Mouse (Mus musculus): Measurements from ENCODE around the gene Vti1a. TPM values are rescaled to one million over a fixed set of nuclear protein-coding genes. Genes with fewer than 3 reads are reported as not detected.
A peak's percentile ranks its signal among the peaks of the same experiment; 100 is the strongest.

The Vti1a gene
- polyA plus RNA-seq, 1 experiment, result 22.6 TPM

DNA sequence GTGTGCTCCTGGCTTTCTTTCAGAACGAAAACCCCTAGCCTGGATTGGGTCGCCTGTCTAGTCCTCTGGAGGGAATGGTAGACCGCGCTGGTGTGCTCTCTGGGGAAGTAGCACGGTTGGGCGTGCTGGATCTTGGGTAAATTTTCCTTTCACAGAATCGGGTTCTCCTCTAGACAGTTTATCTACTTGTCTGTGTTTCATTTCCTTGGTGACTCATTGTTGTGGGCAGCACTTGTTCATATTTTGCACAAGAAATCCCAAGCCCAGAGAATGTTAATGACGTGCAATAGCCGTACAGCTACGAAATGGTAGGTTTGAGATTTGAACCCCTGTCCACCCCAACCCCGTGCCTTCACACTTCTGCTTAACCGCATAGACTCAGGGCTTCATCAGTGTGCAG, 145.9 kb downstream of the Vti1a start:
- H3K27ac ChIP-seq (ENCODE audit: insufficient read depth, low read length), result no peak overlapping the region
- no peak overlapping the region for H3K4me3 ChIP-seq (ENCODE audit: insufficient read depth, low read length)
- H3K4me1 ChIP-seq (ENCODE audit: control insufficient read depth, insufficient read depth, low read length), result no peaks in the 10 kb centered on the region; the same call in 1 of the 2 replicates
- TF ChIP-seq CTCF (IDR thresholded peaks at IDR 0.05; ENCODE audit: borderline replicate concordance, insufficient read depth, low read length) (no peak), POLR2A (IDR thresholded peaks at IDR 0.05; ENCODE audit: low read depth, low read length) (no peak)

GRCm38 (mm10) chr19:55463670-55464069, 147.6 kb downstream of the Vti1a start:
- TF ChIP-seq POLR2A (IDR thresholded peaks at IDR 0.05; ENCODE audit: low read depth, low read length) (no peak), CTCF (IDR thresholded peaks at IDR 0.05; ENCODE audit: borderline replicate concordance, insufficient read depth, low read length) (no peak)
- no peaks in the 10 kb centered on the region; the same call in 1 of the 2 replicates for H3K4me1 ChIP-seq (ENCODE audit: control insufficient read depth, insufficient read depth, low read length)
- H3K27ac ChIP-seq (ENCODE audit: insufficient read depth, low read length), result no peak overlapping the region
- H3K4me3 ChIP-seq (ENCODE audit: insufficient read depth, low read length), result no peak overlapping the region

GRCm38 (mm10) chr19:55469301-55470051, 153.4 kb downstream of the Vti1a start:
- no peak overlapping the region for H3K27ac ChIP-seq (ENCODE audit: insufficient read depth, low read length)
- no peak overlapping the region for H3K4me3 ChIP-seq (ENCODE audit: insufficient read depth, low read length)
- H3K4me1 ChIP-seq (ENCODE audit: control insufficient read depth, insufficient read depth, low read length), result no peaks in the 10 kb centered on the region
- TF ChIP-seq POLR2A (IDR thresholded peaks at IDR 0.05; ENCODE audit: low read depth, low read length), result no peak
- TF ChIP-seq CTCF (IDR thresholded peaks at IDR 0.05; ENCODE audit: borderline replicate concordance, insufficient read depth, low read length), result no peak

DNA sequence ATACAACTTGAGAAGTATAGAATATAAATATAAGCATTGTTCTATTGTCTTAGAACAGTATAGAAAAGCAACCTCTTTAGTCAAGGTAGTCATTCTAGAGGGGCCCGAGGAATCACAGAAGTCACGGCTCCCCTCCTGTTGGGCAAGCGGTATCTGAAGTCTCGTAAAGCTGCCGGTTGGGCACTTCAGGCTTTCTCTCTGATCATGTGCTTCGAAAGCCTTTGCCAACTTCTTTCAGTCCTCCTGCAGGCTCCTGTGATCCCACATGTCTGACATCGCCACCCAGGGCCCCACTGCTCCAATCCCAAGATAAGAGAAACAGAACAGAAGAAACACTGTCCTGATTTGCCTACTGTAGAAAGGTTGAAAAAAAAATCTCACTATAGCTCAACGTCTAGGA, 156.5 kb downstream of the Vti1a start:
- H3K27ac ChIP-seq (ENCODE audit: insufficient read depth, low read length), result no peak overlapping the region
- H3K4me3 ChIP-seq (ENCODE audit: insufficient read depth, low read length), result no peak overlapping the region
- H3K4me1 ChIP-seq (ENCODE audit: control insufficient read depth, insufficient read depth, low read length), result no peaks in the 10 kb centered on the region
- no peak for TF ChIP-seq POLR2A (IDR thresholded peaks at IDR 0.05; ENCODE audit: low read depth, low read length)

- no peaks in the 10 kb centered on the region for H3K4me1 ChIP-seq (ENCODE audit: control insufficient read depth, insufficient read depth, low read length)
- no peak for TF ChIP-seq CTCF (IDR thresholded peaks at IDR 0.05; ENCODE audit: borderline replicate concordance, insufficient read depth, low read length)
- no peak for TF ChIP-seq POLR2A (IDR thresholded peaks at IDR 0.05; ENCODE audit: low read depth, low read length)
- no peak overlapping the region for H3K27ac ChIP-seq (ENCODE audit: insufficient read depth, low read length)
- no peak overlapping the region for H3K4me3 ChIP-seq (ENCODE audit: insufficient read depth, low read length)
These were observed 158.1 kb downstream of the Vti1a start for GRCm38 (mm10) chr19:55474225-55474624.

- H3K27ac ChIP-seq (ENCODE audit: insufficient read depth, low read length), result no peak overlapping the region
- no peak overlapping the region for H3K4me3 ChIP-seq (ENCODE audit: insufficient read depth, low read length)
- H3K4me1 ChIP-seq (ENCODE audit: control insufficient read depth, insufficient read depth, low read length), result no peaks in the 10 kb centered on the region
- TF ChIP-seq CTCF (IDR thresholded peaks at IDR 0.05; ENCODE audit: borderline replicate concordance, insufficient read depth, low read length) (no peak), POLR2A (IDR thresholded peaks at IDR 0.05; ENCODE audit: low read depth, low read length) (no peak)
These were observed 164.4 kb downstream of the Vti1a start for GRCm38 (mm10) chr19:55480526-55480925.

DNA sequence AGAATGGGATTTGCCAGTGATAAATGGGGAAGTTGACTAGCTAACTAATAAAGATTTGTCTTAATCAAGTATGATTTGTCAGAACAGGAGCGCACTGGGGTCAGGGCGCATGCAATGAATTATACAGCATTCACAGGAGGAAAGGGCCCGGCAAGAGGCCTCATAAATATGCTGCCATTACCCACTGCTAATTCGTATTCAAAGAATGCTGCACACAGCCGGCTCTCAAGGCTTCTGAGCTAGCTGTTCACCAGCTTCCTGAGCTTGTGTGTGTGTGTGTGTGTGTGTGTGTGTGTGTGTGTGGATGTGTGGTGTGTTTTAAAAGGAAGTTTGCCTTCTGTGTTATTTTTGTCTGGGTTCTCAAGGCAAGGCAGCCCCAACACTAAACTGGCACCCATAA, 165.2 kb downstream of the Vti1a start:
- H3K4me3 ChIP-seq (ENCODE audit: insufficient read depth, low read length), result no peak overlapping the region
- no peak for TF ChIP-seq CTCF (IDR thresholded peaks at IDR 0.05; ENCODE audit: borderline replicate concordance, insufficient read depth, low read length)
- no peak for TF ChIP-seq POLR2A (IDR thresholded peaks at IDR 0.05; ENCODE audit: low read depth, low read length)
- H3K4me1 ChIP-seq (ENCODE audit: control insufficient read depth, insufficient read depth, low read length), result peaks cover under 1% of the 10 kb centered on the region; the same call in 1 of the 2 replicates
- H3K27ac ChIP-seq (ENCODE audit: insufficient read depth, low read length), result no peak overlapping the region

GRCm38 (mm10) chr19:55483526-55483925, 167.4 kb downstream of the Vti1a start:
- Histone ChIP-seq H3K4me3 (ENCODE audit: insufficient read depth, low read length) (no peak overlapping the region), H3K4me1 (ENCODE audit: control insufficient read depth, insufficient read depth, low read length) (peaks cover 6% of the 10 kb centered on the region), H3K27ac (ENCODE audit: insufficient read depth, low read length) (no peak overlapping the region)
- TF ChIP-seq POLR2A (IDR thresholded peaks at IDR 0.05; ENCODE audit: low read depth, low read length), result no peak
- TF ChIP-seq CTCF (IDR thresholded peaks at IDR 0.05; ENCODE audit: borderline replicate concordance, insufficient read depth, low read length), result no peak

DNA sequence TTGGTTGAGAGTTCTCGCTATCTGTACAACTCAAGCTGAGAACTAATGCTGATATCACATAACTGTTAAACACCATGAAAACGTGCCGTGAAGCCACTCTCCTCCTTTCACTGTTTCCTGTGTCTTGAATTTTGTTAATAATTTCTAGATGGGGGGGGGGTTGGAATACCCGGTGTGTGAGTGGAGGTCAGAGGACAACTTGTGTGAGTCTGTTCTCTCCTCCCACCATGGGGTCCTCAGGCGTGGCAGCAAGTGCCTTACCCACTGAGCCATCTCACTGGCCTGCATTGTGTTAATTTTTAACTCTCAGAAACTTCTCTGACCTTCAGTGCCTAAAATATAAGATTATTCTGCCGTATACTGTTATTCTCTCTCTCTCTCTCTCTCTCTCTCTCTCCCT, 168.5 kb downstream of the Vti1a start:
- H3K4me1 ChIP-seq (ENCODE audit: control insufficient read depth, insufficient read depth, low read length), result peaks cover 6% of the 10 kb centered on the region
- no peak overlapping the region for H3K27ac ChIP-seq (ENCODE audit: insufficient read depth, low read length)
- no peak overlapping the region for H3K4me3 ChIP-seq (ENCODE audit: insufficient read depth, low read length)
- TF ChIP-seq CTCF (IDR thresholded peaks at IDR 0.05; ENCODE audit: borderline replicate concordance, insufficient read depth, low read length) (no peak), POLR2A (IDR thresholded peaks at IDR 0.05; ENCODE audit: low read depth, low read length) (no peak)

GRCm38 (mm10) chr19:55486473-55486872, 170.4 kb downstream of the Vti1a start:
- TF ChIP-seq POLR2A (IDR thresholded peaks at IDR 0.05; ENCODE audit: low read depth, low read length), result no peak
- TF ChIP-seq CTCF (IDR thresholded peaks at IDR 0.05; ENCODE audit: borderline replicate concordance, insufficient read depth, low read length), result no peak
- H3K4me3 ChIP-seq (ENCODE audit: insufficient read depth, low read length), result no peak overlapping the region
- H3K4me1 ChIP-seq (ENCODE audit: control insufficient read depth, insufficient read depth, low read length), result peaks cover 11% of the 10 kb centered on the region
- H3K27ac ChIP-seq (ENCODE audit: insufficient read depth, low read length), result 0 out of 2 replicates have a peak overlapping the region, but pooled peaks have one; percentile 27
